Mouse (Mus musculus) kidney, adult 2 months (tissue): ENCODE measurements at regions not wholly inside any gene's neighbourhood (a gene's known extent, or its start where the extent isn't known, plus 50 kb on each side); places are given as distances from the start of the nearest gene placed in this dataset.

Experiments
- CTCF ChIP-seq: fragments of 200-500 bp; conservative IDR thresholded peaks from 2 replicates; pipeline ENCODE4 v1.5.1; 2011; ENCODE audit warnings: low read depth, mild to moderate bottlenecking, control low read depth, low read length, moderate library complexity, mixed read lengths; ENCODE audit not compliant: insufficient read depth, insufficient read length
- POLR2A ChIP-seq: fragments of 200-500 bp; IDR thresholded peaks from one replicate; pipeline ENCODE4 v1.6.1; 2011; ENCODE audit warnings: low read depth, low read length, control low read depth

DNA sequence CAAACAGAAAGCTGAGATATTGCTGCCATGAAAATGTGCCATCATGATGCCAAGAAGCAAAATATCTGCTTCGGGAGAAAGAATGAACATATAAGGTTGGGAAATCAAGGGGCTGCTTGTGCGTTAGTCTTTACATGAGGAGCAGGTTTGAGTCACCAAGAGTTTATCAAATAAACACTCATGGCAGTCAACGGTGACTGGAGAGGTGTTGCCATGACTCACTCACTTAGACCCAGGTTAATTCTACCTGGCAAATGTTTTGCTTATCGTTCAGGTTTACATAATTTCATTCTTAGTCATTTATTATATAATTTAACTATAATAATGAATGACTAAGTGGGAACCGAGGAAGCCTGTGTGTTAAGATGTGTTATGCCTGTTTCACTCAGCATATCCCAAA lies 85.2 kb upstream of the Atp2b1 start:
- TF ChIP-seq POLR2A (no peak), CTCF (no peak)
